Mouse (Mus musculus): ENCODE results near the gene Dmkn. TPM values are rescaled to one million over a fixed set of nuclear protein-coding genes. Genes with fewer than 3 reads are reported as not detected.

Dmkn gene
- 2.9 and 4.1 TPM in 2 replicates for polyA plus RNA-seq (2021; fragmentation: Nextera tagmentation)
- long read RNA-seq, experiment 1, partial matches to known transcripts = 1 of 2 reads
- long read RNA-seq, experiment 1, other reads (novel, unspliced or antisense) = 1 of 2 reads
- long read RNA-seq, experiment 2, partial matches to known transcripts = 1 of 1 reads
- long read RNA-seq, experiment 2, other reads (novel, unspliced or antisense) = 0 of 1 reads

DNA sequence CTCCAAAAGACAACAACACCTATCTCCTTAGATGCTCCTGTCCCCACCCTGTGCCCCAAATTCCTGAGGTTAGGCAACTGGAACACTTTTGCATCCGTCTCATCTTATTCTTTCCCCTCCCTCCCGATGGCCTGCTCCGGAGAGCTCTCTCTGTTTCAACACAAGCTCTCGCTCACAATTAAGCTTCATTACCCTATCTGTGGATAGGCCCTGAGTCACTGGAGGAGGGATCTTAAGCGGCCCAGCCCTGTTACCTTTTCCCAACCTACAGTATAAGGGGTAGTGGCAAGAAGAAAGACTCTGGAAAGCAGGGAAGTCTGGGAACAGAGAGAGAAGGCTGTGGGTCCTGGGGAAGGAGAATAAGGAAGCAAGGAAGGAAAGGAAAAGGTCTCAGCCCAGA lies at the start of gene Dmkn:
Dmkn (plus strand) TSS at position 301 of the 400 bp plus-strand sequence.

DNA sequence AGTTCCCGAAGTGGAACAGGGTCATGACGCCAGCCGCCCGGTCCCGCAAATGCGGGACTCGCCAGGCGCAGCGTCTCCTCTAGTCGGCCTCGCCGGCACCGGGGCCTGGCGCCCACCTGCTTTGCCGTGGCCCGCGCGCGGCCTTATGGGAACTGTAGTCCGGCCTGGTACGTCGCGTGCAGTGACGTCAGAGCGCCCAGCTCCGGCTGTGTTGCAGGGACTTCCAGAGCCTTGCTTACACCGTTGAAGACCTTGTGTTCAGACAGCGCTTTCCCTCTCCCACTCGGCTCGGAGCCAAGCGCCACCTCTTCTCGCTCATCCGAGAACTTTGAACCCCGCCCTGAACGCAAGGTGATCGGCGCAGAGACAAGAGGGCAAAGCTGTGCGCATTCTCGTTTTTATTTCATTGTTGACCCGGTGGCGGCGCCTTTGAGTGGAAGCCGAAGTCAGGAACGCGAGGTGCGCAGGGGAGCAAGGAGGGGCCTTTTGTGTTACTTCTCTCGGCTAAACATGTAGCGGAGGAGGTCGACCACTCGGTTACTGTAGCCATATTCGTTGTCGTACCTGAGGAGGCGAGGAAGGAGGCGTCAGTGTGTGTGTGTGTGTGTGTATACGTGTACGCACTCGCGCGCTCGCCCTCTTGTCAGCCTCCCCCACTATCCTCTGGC lies 34.0 kb upstream of the Dmkn start, which contains the start of gene Tmem147:
Tmem147 (minus strand) TSS at position 145 of the 668 bp plus-strand sequence.

DNA sequence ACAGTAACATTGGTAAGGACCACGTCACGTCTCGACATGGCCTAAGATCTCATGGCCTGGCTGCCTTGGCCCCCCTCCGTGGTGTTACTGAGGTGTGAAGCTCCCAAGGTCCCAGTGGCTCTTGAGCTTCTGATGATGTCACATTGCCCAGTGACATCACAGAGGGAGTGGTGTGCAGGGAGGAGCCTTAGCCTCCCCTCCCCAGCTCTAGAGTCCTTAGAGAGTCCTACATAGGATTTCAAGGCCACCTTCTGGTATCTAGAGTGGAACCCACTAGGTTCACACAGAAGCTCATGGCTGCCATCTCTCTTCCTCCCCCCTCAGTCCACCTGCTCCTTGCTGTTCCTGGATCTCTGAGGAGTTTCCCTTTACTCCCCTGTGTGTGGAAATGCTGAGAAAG lies 19.9 kb upstream of the Dmkn start, which contains the start of gene Gapdhs:
Gapdhs (minus strand) TSS at position 65 of the 400 bp plus-strand sequence.

DNA sequence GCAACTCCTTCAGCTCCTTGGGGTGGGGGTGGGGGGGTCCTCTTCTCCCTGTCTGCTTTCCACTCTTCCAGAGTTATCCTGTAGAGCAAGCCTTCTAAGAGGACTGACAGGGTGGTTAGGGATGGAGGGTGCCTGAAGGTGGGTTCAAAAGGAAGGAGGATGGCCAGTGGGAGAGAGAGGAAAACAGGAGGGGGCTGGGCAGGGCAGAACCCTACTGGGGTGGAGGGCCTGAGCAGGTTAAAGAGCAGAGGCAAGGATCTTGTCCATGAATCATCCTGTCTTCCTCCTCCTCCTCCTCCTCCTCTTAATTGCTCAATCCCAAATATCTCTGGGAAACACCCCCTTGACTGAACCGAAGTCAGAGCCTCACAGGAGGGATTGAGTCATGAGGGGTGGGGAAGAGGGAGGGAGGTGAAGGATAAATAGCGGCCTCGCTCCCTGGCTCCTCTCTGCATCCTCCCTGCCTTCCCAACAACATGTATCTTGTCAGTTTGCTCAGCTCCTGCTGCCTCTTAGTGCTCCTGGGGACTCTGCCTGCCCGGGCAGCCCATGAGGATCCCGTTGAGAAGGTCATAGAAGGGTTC lies 12.4 kb upstream of the Dmkn start, which contains the start of gene Sbsn:
Sbsn (plus strand) TSS at position 386 of the 584 bp plus-strand sequence.

DNA sequence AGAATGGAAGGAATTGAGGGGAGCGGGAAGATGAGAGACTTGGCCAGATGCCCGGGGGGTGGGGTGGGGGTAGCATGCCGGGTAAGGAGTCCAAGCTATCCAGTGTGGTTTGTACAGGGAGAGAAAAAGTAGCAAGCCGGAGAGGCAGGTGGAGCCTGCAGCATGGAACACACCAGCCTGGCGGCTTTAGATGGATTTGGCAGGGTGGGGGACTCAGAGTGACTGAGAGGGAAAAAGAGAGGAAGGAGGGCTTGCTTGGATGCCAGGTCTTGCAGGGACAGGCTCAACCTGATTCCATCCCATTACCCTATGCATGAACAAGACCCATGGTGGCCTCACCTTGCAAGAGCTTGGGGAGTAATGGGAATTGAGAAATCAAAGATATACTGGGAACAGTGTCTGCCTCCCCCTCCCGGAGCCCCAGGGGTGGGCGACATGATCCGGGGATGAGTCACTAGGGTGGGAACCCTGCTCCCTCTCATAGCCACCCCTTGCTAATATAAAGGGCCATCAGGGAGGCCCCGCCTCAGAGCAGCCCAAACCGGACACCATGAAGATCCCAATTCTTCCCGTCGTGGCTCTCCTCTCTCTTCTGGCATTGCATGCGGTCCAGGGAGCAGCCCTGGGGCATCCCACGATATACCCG lies 23.9 kb downstream of the Dmkn start, which contains the start of gene Krtdap:
Krtdap (plus strand) TSS at position 520 of the 646 bp plus-strand sequence.

DNA sequence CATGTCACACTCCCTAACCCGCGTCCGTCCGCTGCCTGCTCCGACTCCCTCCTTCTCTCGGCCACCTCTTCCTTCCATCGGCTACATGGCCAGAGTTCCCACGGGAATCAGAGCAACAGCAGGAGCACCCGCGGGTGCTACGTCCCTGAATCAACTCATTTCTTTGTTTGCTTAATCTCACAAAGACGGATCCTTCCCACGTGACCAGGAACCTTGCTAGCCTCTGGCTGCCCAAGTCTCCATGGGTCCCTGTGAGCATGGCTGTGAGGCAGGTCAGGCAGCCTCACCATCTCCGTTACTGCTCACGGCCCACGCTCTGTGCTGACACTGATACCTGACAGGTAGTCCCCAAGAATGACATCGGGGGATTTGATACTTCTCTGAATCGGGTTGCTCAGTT lies 60.1 kb downstream of the Dmkn start, which contains the start of gene Ffar2:
Ffar2 (minus strand) TSS at position 101 of the 400 bp plus-strand sequence.

Other genes with a start within 250 kb of the Dmkn start
- 43.0 and 61.1 TPM in 2 replicates for gene Arhgap33, start 228.7 kb upstream of the Dmkn start, polyA plus RNA-seq (2021; fragmentation: Nextera tagmentation)
- gene Hspb6, start 211.6 kb upstream of the Dmkn start, polyA plus RNA-seq (2021; fragmentation: Nextera tagmentation) = 6.1 and 6.3 TPM in 2 replicates
- 1.2 and 4.0 TPM in 2 replicates for gene Proser3, start 211.5 kb upstream of the Dmkn start, polyA plus RNA-seq (2021; fragmentation: Nextera tagmentation)
- 65.8 and 69.9 TPM in 2 replicates for gene Lin37, start 203.9 kb upstream of the Dmkn start, polyA plus RNA-seq (2021; fragmentation: Nextera tagmentation)
- 122 and 127 TPM in 2 replicates for gene U2af1l4, start 200.5 kb upstream of the Dmkn start, polyA plus RNA-seq (2021; fragmentation: Nextera tagmentation)
- gene Gm49396, start 200.4 kb upstream of the Dmkn start, polyA plus RNA-seq (2021; fragmentation: Nextera tagmentation) = 0.33 and 0.40 TPM in 2 replicates
- 190 and 201 TPM in 2 replicates for gene Psenen, start 200.1 kb upstream of the Dmkn start, polyA plus RNA-seq (2021; fragmentation: Nextera tagmentation)
- gene Igflr1, start 198.3 kb upstream of the Dmkn start, polyA plus RNA-seq (2021; fragmentation: Nextera tagmentation) = 0.46 and 0.69 TPM in 2 replicates
- gene Kmt2b, start 175.0 kb upstream of the Dmkn start, polyA plus RNA-seq (2021; fragmentation: Nextera tagmentation) = 1.4 and 3.8 TPM in 2 replicates
- 0.23 and 0.30 TPM in 2 replicates for gene Zbtb32, start 164.8 kb upstream of the Dmkn start, polyA plus RNA-seq (2021; fragmentation: Nextera tagmentation)
- gene Upk1a, start 150.9 kb upstream of the Dmkn start, polyA plus RNA-seq (2021; fragmentation: Nextera tagmentation) = not detected in 2 replicates
- 2,257 and 2,565 TPM in 2 replicates for gene Cox6b1, start 137.6 kb upstream of the Dmkn start, polyA plus RNA-seq (2021; fragmentation: Nextera tagmentation)
- gene Etv2, start 127.9 kb upstream of the Dmkn start, polyA plus RNA-seq (2021; fragmentation: Nextera tagmentation) = not detected in 2 replicates
- gene Rbm42, start 113.4 kb upstream of the Dmkn start, polyA plus RNA-seq (2021; fragmentation: Nextera tagmentation) = 136 and 146 TPM in 2 replicates
- 3.7 and 4.0 TPM in 2 replicates for gene Haus5, start 98.8 kb upstream of the Dmkn start, polyA plus RNA-seq (2021; fragmentation: Nextera tagmentation)
- gene Pmis2, start 92.2 kb upstream of the Dmkn start, polyA plus RNA-seq (2021; fragmentation: Nextera tagmentation) = not detected in 2 replicates
- not detected in 2 replicates for gene 2200002J24Rik, start 64.8 kb upstream of the Dmkn start, polyA plus RNA-seq (2021; fragmentation: Nextera tagmentation)
- gene Atp4a, start 51.5 kb upstream of the Dmkn start, polyA plus RNA-seq (2021; fragmentation: Nextera tagmentation) = 1.1 and 1.2 TPM in 2 replicates
- gene Tmem147, start 34.2 kb upstream of the Dmkn start, polyA plus RNA-seq (2021; fragmentation: Nextera tagmentation) = 194 and 230 TPM in 2 replicates
- not detected in 2 replicates for gene Gapdhs, start 20.1 kb upstream of the Dmkn start, polyA plus RNA-seq (2021; fragmentation: Nextera tagmentation)
- gene Sbsn, start 12.3 kb upstream of the Dmkn start, polyA plus RNA-seq (2021; fragmentation: Nextera tagmentation) = 3.8 and 3.9 TPM in 2 replicates
- not detected in 2 replicates for gene Krtdap, start 24.1 kb downstream of the Dmkn start, polyA plus RNA-seq (2021; fragmentation: Nextera tagmentation)
- not detected in 2 replicates for gene Ffar2, start 60.0 kb downstream of the Dmkn start, polyA plus RNA-seq (2021; fragmentation: Nextera tagmentation)
- not detected in 2 replicates for gene Ffar3, start 92.4 kb downstream of the Dmkn start, polyA plus RNA-seq (2021; fragmentation: Nextera tagmentation)
- not detected in 2 replicates for gene Ffar1, start 97.8 kb downstream of the Dmkn start, polyA plus RNA-seq (2021; fragmentation: Nextera tagmentation)
- 0.04 and 0.13 TPM in 2 replicates for gene Cd22, start 116.6 kb downstream of the Dmkn start, polyA plus RNA-seq (2021; fragmentation: Nextera tagmentation)
- 78.5 and 92.5 TPM in 2 replicates for gene Mag, start 151.1 kb downstream of the Dmkn start, polyA plus RNA-seq (2021; fragmentation: Nextera tagmentation)
- gene Hamp2, start 160.9 kb downstream of the Dmkn start, polyA plus RNA-seq (2021; fragmentation: Nextera tagmentation) = not detected in 2 replicates
- gene Hamp, start 180.3 kb downstream of the Dmkn start, polyA plus RNA-seq (2021; fragmentation: Nextera tagmentation) = not detected in 2 replicates
- gene Usf2, start 193.0 kb downstream of the Dmkn start, polyA plus RNA-seq (2021; fragmentation: Nextera tagmentation) = 13.1 and 13.9 TPM in 2 replicates
- gene Lsr, start 209.7 kb downstream of the Dmkn start, polyA plus RNA-seq (2021; fragmentation: Nextera tagmentation) = 6.0 and 7.0 TPM in 2 replicates
- 0.11 and 0.83 TPM in 2 replicates for gene Fam187b, start 210.0 kb downstream of the Dmkn start, polyA plus RNA-seq (2021; fragmentation: Nextera tagmentation)

All from layer of hippocampus, adult 6 months (tissue).